Mouse (Mus musculus): ENCODE data around the gene Tecpr2. TPM values are rescaled to one million over a fixed set of nuclear protein-coding genes. Genes with fewer than 3 reads are reported as not detected.

Tecpr2 gene
- polyA plus RNA-seq, 1 experiment from 2014 or later, result 3.7 TPM

DNA sequence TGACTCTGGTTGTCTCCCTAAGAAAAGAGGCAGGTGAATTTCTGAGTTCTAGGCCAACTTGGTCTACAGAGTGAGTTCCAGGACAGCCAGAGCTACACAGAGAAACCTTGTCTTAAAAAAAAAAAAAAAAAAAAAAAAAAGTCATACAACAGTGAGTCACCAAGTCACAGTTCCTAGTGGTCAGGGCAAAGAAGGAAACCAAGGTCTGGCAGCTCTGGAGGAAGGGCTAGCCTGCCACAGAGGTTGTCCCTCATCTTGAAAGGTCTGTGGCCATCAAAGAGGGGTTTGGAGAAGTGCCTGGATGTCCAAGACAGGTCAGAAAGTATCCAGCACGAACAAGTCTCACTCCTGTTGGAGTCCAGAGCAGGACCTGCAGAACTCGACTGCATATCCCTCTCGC, 127.7 kb downstream of the Tecpr2 start:
- H3K9ac ChIP-seq (ENCODE audit: low read length), result no peak overlapping the region
- 74% methylated on average over 3 of the region's 3 CpGs for WGBS
- no peaks in the 10 kb centered on the region for H3K36me3 ChIP-seq (ENCODE audit: control insufficient read depth, insufficient read depth, low read length)

DNA sequence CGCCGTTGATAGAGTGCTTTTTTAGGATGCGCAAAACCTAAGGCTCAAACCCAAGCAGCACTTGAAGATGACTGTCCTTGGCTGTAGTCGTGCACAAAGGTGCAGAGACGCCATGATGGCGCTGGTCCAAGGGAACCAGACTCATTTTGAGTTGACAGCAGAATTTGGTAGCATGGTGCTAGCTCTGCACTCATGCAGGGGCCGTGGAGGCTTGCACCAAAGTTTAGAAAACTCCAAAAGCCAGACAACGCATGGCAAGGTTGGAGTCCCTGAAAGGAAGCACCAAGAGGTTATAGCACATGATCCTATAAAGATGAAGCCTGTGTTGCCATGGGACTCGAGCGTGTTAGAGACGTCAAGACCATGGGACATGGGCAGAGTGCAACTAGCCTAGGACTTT, 129.0 kb downstream of the Tecpr2 start:
- H3K36me3 ChIP-seq (ENCODE audit: control insufficient read depth, insufficient read depth, low read length), result no peaks in the 10 kb centered on the region
- H3K27me3 ChIP-seq (ENCODE audit: control insufficient read depth, insufficient read depth, low read depth, low read length), result no peaks in the 10 kb centered on the region
- H3K9me3 ChIP-seq (ENCODE audit: control insufficient read depth, low read length), result no peaks in the 10 kb centered on the region
- no peak overlapping the region for H3K27ac ChIP-seq (ENCODE audit: low read length)
- H3K4me2 ChIP-seq (ENCODE audit: low read depth, low read length), result no peak overlapping the region
- H3K9ac ChIP-seq (ENCODE audit: low read length), result no peak overlapping the region
- no peak overlapping the region for H3K4me3 ChIP-seq (ENCODE audit: low read length)
- 83% methylated on average over 11 of the region's 11 CpGs for WGBS
- no peak for ATAC-seq (ENCODE audit: low read depth)
- H3K4me1 ChIP-seq (replicated peaks; ENCODE audit: control insufficient read depth, insufficient read depth, low read length), result 0 out of 2 replicates have a peak, but pooled peaks cover 2% of the 10 kb centered on the region

More for the DNA sequence above, 127.7 kb downstream of the Tecpr2 start:
- Histone ChIP-seq H3K27ac (ENCODE audit: low read length) (no peak overlapping the region), H3K9me3 (ENCODE audit: control insufficient read depth, low read length) (no peaks in the 10 kb centered on the region), H3K4me3 (ENCODE audit: low read length) (no peak overlapping the region), H3K27me3 (ENCODE audit: control insufficient read depth, insufficient read depth, low read depth, low read length) (no peaks in the 10 kb centered on the region), H3K4me2 (ENCODE audit: low read depth, low read length) (no peak overlapping the region), H3K4me1 (replicated peaks; ENCODE audit: control insufficient read depth, insufficient read depth, low read length) (0 out of 2 replicates have a peak, but pooled peaks cover 2% of the 10 kb centered on the region)
- no peak for ATAC-seq (ENCODE audit: low read depth)

DNA sequence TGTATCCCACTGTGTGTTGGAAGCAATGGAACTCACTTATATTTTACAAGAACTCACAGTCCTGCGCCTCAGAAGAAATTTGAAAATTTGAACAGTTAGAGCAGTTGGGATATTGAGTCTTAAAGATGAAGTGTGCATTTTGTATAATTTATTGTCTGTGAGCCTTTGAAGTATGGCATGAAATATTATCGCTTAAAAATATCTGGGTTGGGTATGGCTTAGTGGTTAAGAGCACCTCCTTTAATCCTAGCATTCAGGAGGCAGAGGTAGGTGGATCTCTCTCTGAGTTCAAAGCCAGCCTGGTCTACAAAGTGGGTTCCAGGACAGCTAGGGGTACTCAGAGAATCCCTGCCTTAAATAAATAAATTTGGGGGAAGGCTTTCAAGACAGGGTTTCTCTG, 130.0 kb downstream of the Tecpr2 start:
- WGBS, result 86% methylated on average over 2 of the region's 2 CpGs
- no peak overlapping the region for H3K4me2 ChIP-seq (ENCODE audit: low read depth, low read length)
- H3K9me3 ChIP-seq (ENCODE audit: control insufficient read depth, low read length), result no peaks in the 10 kb centered on the region
- H3K27ac ChIP-seq (ENCODE audit: low read length), result no peak overlapping the region
- no peaks in the 10 kb centered on the region for H3K27me3 ChIP-seq (ENCODE audit: control insufficient read depth, insufficient read depth, low read depth, low read length)
- no peak overlapping the region for H3K9ac ChIP-seq (ENCODE audit: low read length)
- no peak for ATAC-seq (ENCODE audit: low read depth)
- 0 out of 2 replicates have a peak, but pooled peaks cover 2% of the 10 kb centered on the region for H3K4me1 ChIP-seq (replicated peaks; ENCODE audit: control insufficient read depth, insufficient read depth, low read length)
- H3K36me3 ChIP-seq (ENCODE audit: control insufficient read depth, insufficient read depth, low read length), result no peaks in the 10 kb centered on the region
- H3K4me3 ChIP-seq (ENCODE audit: low read length), result no peak overlapping the region

DNA sequence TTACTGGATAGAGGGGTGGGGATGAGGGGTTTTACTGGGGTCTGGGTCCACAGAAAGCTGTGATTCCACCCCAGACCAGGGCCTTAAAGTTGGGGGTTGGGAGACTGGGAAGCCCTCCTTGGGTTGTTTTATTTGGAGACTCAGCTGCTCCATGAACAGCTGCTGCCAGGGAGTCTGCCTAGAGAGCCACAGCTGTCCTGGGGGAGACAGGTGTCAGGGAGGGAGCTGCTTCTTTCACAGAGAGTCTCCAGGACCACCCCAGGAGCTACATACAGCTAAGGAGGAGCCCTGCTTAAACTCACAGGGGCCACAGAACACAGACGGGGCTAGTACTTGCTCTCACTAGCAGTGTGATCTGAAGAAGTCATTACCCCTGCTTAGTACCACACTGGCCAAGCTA, 132.1 kb downstream of the Tecpr2 start:
- H3K36me3 ChIP-seq (ENCODE audit: control insufficient read depth, insufficient read depth, low read length), result no peaks in the 10 kb centered on the region
- H3K4me2 ChIP-seq (ENCODE audit: low read depth, low read length), result no peak overlapping the region
- ATAC-seq (ENCODE audit: low read depth), result no peak
- no peak overlapping the region for H3K4me3 ChIP-seq (ENCODE audit: low read length)
- 15% methylated on average over 1 of the region's 1 CpGs for WGBS
- H3K9me3 ChIP-seq (ENCODE audit: control insufficient read depth, low read length), result no peaks in the 10 kb centered on the region
- H3K9ac ChIP-seq (ENCODE audit: low read length), result no peak overlapping the region
- H3K27me3 ChIP-seq (ENCODE audit: control insufficient read depth, insufficient read depth, low read depth, low read length), result no peaks in the 10 kb centered on the region
- H3K27ac ChIP-seq (ENCODE audit: low read length), result no peak overlapping the region
- no peaks in the 10 kb centered on the region for H3K4me1 ChIP-seq (replicated peaks; ENCODE audit: control insufficient read depth, insufficient read depth, low read length)

DNA sequence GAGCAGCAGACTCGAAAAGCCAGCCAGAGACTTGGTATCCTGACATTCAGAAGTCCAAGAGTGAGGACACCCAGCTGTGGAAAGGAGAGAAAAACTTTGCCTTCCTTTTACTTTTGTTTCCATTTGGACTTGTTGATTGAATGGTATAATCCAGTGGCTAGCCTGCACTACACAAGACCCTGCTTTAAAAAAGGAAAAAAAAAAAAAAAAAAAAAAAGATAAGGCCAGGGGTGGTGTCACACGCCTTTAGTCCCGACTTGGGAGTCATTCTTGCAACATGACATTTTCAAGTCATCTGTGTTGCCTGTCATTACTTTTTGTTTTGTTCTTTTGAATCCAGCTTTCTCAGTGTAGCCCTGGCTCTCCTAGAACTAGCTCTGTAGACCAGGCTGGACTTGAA, 132.5 kb downstream of the Tecpr2 start:
- 47% methylated on average over 3 of the region's 3 CpGs for WGBS
- H3K4me1 ChIP-seq (replicated peaks; ENCODE audit: control insufficient read depth, insufficient read depth, low read length), result no peaks in the 10 kb centered on the region

More for the DNA sequence above, 132.5 kb downstream of the Tecpr2 start:
- Histone ChIP-seq H3K9ac (ENCODE audit: low read length) (no peak overlapping the region), H3K27me3 (ENCODE audit: control insufficient read depth, insufficient read depth, low read depth, low read length) (no peaks in the 10 kb centered on the region), H3K9me3 (ENCODE audit: control insufficient read depth, low read length) (no peaks in the 10 kb centered on the region), H3K36me3 (ENCODE audit: control insufficient read depth, insufficient read depth, low read length) (no peaks in the 10 kb centered on the region), H3K27ac (ENCODE audit: low read length) (no peak overlapping the region), H3K4me3 (ENCODE audit: low read length) (no peak overlapping the region), H3K4me2 (ENCODE audit: low read depth, low read length) (no peak overlapping the region)
- ATAC-seq (ENCODE audit: low read depth), result no peak

Other genes starting within 250 kb of the Tecpr2 start
- gene 1700001K19Rik, start 206.6 kb upstream of the Tecpr2 start, polyA plus RNA-seq (2015; fragmentation: Nextera tagmentation; extraction: Ambion mirVana), result not detected in 2 replicates
- gene Hsp90aa1, start 186.5 kb upstream of the Tecpr2 start, polyA plus RNA-seq (2015; fragmentation: Nextera tagmentation; extraction: Ambion mirVana), result 806 and 832 TPM in 2 replicates
- gene Wdr20, start 151.3 kb upstream of the Tecpr2 start, polyA plus RNA-seq (2015; fragmentation: Nextera tagmentation; extraction: Ambion mirVana), result 22.8 and 25.3 TPM in 2 replicates
- 7.9 and 9.8 TPM in 2 replicates for gene Mok, start 48.3 kb upstream of the Tecpr2 start, polyA plus RNA-seq (2015; fragmentation: Nextera tagmentation; extraction: Ambion mirVana)
- 5.8 and 5.9 TPM in 2 replicates for gene Zfp839, start 39.0 kb upstream of the Tecpr2 start, polyA plus RNA-seq (2015; fragmentation: Nextera tagmentation; extraction: Ambion mirVana)
- 72.2 and 75.3 TPM in 2 replicates for gene Cinp, start 119 bp upstream of the Tecpr2 start, polyA plus RNA-seq (2015; fragmentation: Nextera tagmentation; extraction: Ambion mirVana)
- 11.8 and 13.6 TPM in 2 replicates for gene Ankrd9, start 89.8 kb downstream of the Tecpr2 start, polyA plus RNA-seq (2015; fragmentation: Nextera tagmentation; extraction: Ambion mirVana)
- 8.8 and 10.4 TPM in 2 replicates for gene Rcor1, start 150.1 kb downstream of the Tecpr2 start, polyA plus RNA-seq (2015; fragmentation: Nextera tagmentation; extraction: Ambion mirVana)